Mouse (Mus musculus): ENCODE data around the gene Gm20388. TPM values are rescaled to one million over a fixed set of nuclear protein-coding genes. Genes with fewer than 3 reads are reported as not detected.
A peak's percentile ranks its signal among the peaks of the same experiment; 100 is the strongest.

The Gm20388 gene
- polyA plus RNA-seq, 2 experiments = 8.5 TPM; not detected in 1

- no peaks in the 10 kb centered on the region for H3K36me3 ChIP-seq (replicated peaks; ENCODE audit: control insufficient read depth, insufficient read depth, low read depth)
- no peak overlapping the region for H3K4me3 ChIP-seq (ENCODE audit: insufficient read depth in 1 of 2, low read depth in 2 of 2, low read length in 2 of 2)
- no peaks in the 10 kb centered on the region for H3K27me3 ChIP-seq (ENCODE audit: control insufficient read depth, insufficient read depth, low read length)
- 66% methylated on average over 8 of the region's 8 CpGs for WGBS (ENCODE audit: insufficient replicate concordance)
- H3K9me3 ChIP-seq (ENCODE audit: control insufficient read depth, low read length) = no peaks in the 10 kb centered on the region
- TF ChIP-seq EP300 (IDR thresholded peaks at IDR 0.05; ENCODE audit: low read depth) = no peak
- no peak for TF ChIP-seq CTCF (IDR thresholded peaks at IDR 0.05; ENCODE audit: low read depth)
- ATAC-seq (ENCODE audit: insufficient read depth) (no peak), DNase-seq (ENCODE audit: low read depth in 3 of 3, low spot score in 3 of 3) (no peak)
- no peak overlapping the region for H3K27ac ChIP-seq
- H3K4me1 ChIP-seq (replicated peaks; ENCODE audit: control insufficient read depth in 2 of 2, insufficient read depth in 2 of 2, low read length in 1 of 2) = no peaks in the 10 kb centered on the region
- no peak overlapping the region for H3K9ac ChIP-seq (replicated peaks)
- no peak overlapping the region for H3K4me2 ChIP-seq (ENCODE audit: low read depth)
Observed at GRCm38 (mm10) chr8:120685591-120685990, 775.0 kb downstream of the Gm20388 start.

GRCm38 (mm10) chr8:120686051-120686450 lies 775.4 kb downstream of the Gm20388 start:
- TF ChIP-seq EP300 (IDR thresholded peaks at IDR 0.05; ENCODE audit: low read depth) (no peak), CTCF (IDR thresholded peaks at IDR 0.05; ENCODE audit: low read depth) (no peak)
- Histone ChIP-seq H3K36me3 (replicated peaks; ENCODE audit: control insufficient read depth, insufficient read depth, low read depth) (no peaks in the 10 kb centered on the region), H3K9ac (replicated peaks) (no peak overlapping the region), H3K4me1 (replicated peaks; ENCODE audit: control insufficient read depth in 2 of 2, insufficient read depth in 2 of 2, low read length in 1 of 2) (no peaks in the 10 kb centered on the region), H3K27me3 (ENCODE audit: control insufficient read depth, insufficient read depth, low read length) (no peaks in the 10 kb centered on the region), H3K9me3 (ENCODE audit: control insufficient read depth, low read length) (no peaks in the 10 kb centered on the region), H3K27ac (no peak overlapping the region), H3K4me2 (ENCODE audit: low read depth) (no peak overlapping the region), H3K4me3 (ENCODE audit: insufficient read depth in 1 of 2, low read depth in 2 of 2, low read length in 2 of 2) (no peak overlapping the region)
- WGBS (ENCODE audit: insufficient replicate concordance) = 31% methylated on average over 13 of the region's 13 CpGs
- DNase-seq (ENCODE audit: low read depth in 3 of 3, low spot score in 3 of 3) (no peak), ATAC-seq (ENCODE audit: insufficient read depth) (peak; percentile 27; the same call in 1 of the 2 replicates)

- H3K9me3 ChIP-seq (ENCODE audit: control insufficient read depth, low read length) = no peaks in the 10 kb centered on the region
- 0 out of 2 replicates have a peak, but pooled peaks have one; percentile 2 for ATAC-seq (ENCODE audit: insufficient read depth)
- no peak overlapping the region for H3K4me3 ChIP-seq (ENCODE audit: insufficient read depth in 1 of 2, low read depth in 2 of 2, low read length in 2 of 2)
- WGBS (ENCODE audit: insufficient replicate concordance) = 57% methylated on average over 5 of the region's 5 CpGs
- no peak for DNase-seq (ENCODE audit: low read depth in 3 of 3, low spot score in 3 of 3)
- TF ChIP-seq EP300 (IDR thresholded peaks at IDR 0.05; ENCODE audit: low read depth) (no peak), CTCF (IDR thresholded peaks at IDR 0.05; ENCODE audit: low read depth) (no peak)
- H3K27ac ChIP-seq = no peak overlapping the region
- H3K27me3 ChIP-seq (ENCODE audit: control insufficient read depth, insufficient read depth, low read length) = no peaks in the 10 kb centered on the region
- no peak overlapping the region for H3K9ac ChIP-seq (replicated peaks)
- H3K4me1 ChIP-seq (replicated peaks; ENCODE audit: control insufficient read depth in 2 of 2, insufficient read depth in 2 of 2, low read length in 1 of 2) = no peaks in the 10 kb centered on the region
- no peaks in the 10 kb centered on the region for H3K36me3 ChIP-seq (replicated peaks; ENCODE audit: control insufficient read depth, insufficient read depth, low read depth)
- H3K4me2 ChIP-seq (ENCODE audit: low read depth) = no peak overlapping the region
Observed at GRCm38 (mm10) chr8:120686576-120686975, 775.9 kb downstream of the Gm20388 start.

GRCm38 (mm10) chr8:120687786-120688185 lies 777.1 kb downstream of the Gm20388 start:
- H3K9ac ChIP-seq (replicated peaks) = no peak overlapping the region
- H3K9me3 ChIP-seq (ENCODE audit: control insufficient read depth, low read length) = no peaks in the 10 kb centered on the region
- no peak for DNase-seq (ENCODE audit: low read depth in 3 of 3, low spot score in 3 of 3)
- 52% methylated on average over 8 of the region's 8 CpGs for WGBS (ENCODE audit: insufficient replicate concordance)
- no peak for ATAC-seq (ENCODE audit: insufficient read depth)
- H3K36me3 ChIP-seq (replicated peaks; ENCODE audit: control insufficient read depth, insufficient read depth, low read depth) = no peaks in the 10 kb centered on the region
- peaks cover 0 to 4% of the 10 kb centered on the region in 2 experiments; a peak in 1 of 4 replicates for H3K4me1 ChIP-seq (replicated peaks; ENCODE audit: control insufficient read depth in 2 of 2, insufficient read depth in 2 of 2, low read length in 1 of 2)
- TF ChIP-seq EP300 (IDR thresholded peaks at IDR 0.05; ENCODE audit: low read depth) (no peak), CTCF (IDR thresholded peaks at IDR 0.05; ENCODE audit: low read depth) (no peak)
- no peak overlapping the region for H3K4me2 ChIP-seq (ENCODE audit: low read depth)
- H3K27ac ChIP-seq = no peak overlapping the region
- no peak overlapping the region for H3K4me3 ChIP-seq (ENCODE audit: insufficient read depth in 1 of 2, low read depth in 2 of 2, low read length in 2 of 2)
- H3K27me3 ChIP-seq (ENCODE audit: control insufficient read depth, insufficient read depth, low read length) = no peaks in the 10 kb centered on the region

- peaks cover 0 to 4% of the 10 kb centered on the region in 2 experiments; a peak in 1 of 4 replicates for H3K4me1 ChIP-seq (replicated peaks; ENCODE audit: control insufficient read depth in 2 of 2, insufficient read depth in 2 of 2, low read length in 1 of 2)
- TF ChIP-seq EP300 (IDR thresholded peaks at IDR 0.05; ENCODE audit: low read depth) = no peak
- no peak for TF ChIP-seq CTCF (IDR thresholded peaks at IDR 0.05; ENCODE audit: low read depth)
Observed at GRCm38 (mm10) chr8:120688511-120688910, 777.9 kb downstream of the Gm20388 start.

More at GRCm38 (mm10) chr8:120688511-120688910, 777.9 kb downstream of the Gm20388 start:
- Histone ChIP-seq H3K36me3 (replicated peaks; ENCODE audit: control insufficient read depth, insufficient read depth, low read depth) (no peaks in the 10 kb centered on the region), H3K4me3 (ENCODE audit: insufficient read depth in 1 of 2, low read depth in 2 of 2, low read length in 2 of 2) (no peak overlapping the region), H3K9ac (replicated peaks) (no peak overlapping the region), H3K27me3 (ENCODE audit: control insufficient read depth, insufficient read depth, low read length) (no peaks in the 10 kb centered on the region), H3K9me3 (ENCODE audit: control insufficient read depth, low read length) (no peaks in the 10 kb centered on the region), H3K4me2 (ENCODE audit: low read depth) (no peak overlapping the region), H3K27ac (no peak overlapping the region)
- ATAC-seq (ENCODE audit: insufficient read depth) = no peak
- WGBS (ENCODE audit: insufficient replicate concordance) = 63% methylated on average over 7 of the region's 7 CpGs
- DNase-seq (ENCODE audit: low read depth in 3 of 3, low spot score in 3 of 3) = no peak

Data from liver, embryonic 14.5 days (tissue).